Mouse (Mus musculus) frontal cortex, postnatal 14 days (tissue): ENCODE results near the gene Ppp1r9b.

ENCODE experiments used
- DNase-seq, 2 experiments: peaks; one replicate each; pipeline ENCODE4 v3.0.0; 2022; ENCODE audit warnings: low spot score in 2 of 2

The Ppp1r9b gene

GRCm38 (mm10) chr11:95043608-95044007 lies 52.8 kb downstream of the Ppp1r9b start:
- DNase-seq = no peak

GRCm38 (mm10) chr11:95044185-95044870 lies 53.5 kb downstream of the Ppp1r9b start:
- DNase-seq = no peak

GRCm38 (mm10) chr11:95046980-95047680 lies 56.3 kb downstream of the Ppp1r9b start:
- peak in 1 of 2 experiments; percentile 49 for DNase-seq

- DNase-seq = no peak
Observed at GRCm38 (mm10) chr11:95053062-95053461, 62.2 kb downstream of the Ppp1r9b start.
